Mouse (Mus musculus): ENCODE measurements around the gene Pou5f1.

The Pou5f1 gene

DNA sequence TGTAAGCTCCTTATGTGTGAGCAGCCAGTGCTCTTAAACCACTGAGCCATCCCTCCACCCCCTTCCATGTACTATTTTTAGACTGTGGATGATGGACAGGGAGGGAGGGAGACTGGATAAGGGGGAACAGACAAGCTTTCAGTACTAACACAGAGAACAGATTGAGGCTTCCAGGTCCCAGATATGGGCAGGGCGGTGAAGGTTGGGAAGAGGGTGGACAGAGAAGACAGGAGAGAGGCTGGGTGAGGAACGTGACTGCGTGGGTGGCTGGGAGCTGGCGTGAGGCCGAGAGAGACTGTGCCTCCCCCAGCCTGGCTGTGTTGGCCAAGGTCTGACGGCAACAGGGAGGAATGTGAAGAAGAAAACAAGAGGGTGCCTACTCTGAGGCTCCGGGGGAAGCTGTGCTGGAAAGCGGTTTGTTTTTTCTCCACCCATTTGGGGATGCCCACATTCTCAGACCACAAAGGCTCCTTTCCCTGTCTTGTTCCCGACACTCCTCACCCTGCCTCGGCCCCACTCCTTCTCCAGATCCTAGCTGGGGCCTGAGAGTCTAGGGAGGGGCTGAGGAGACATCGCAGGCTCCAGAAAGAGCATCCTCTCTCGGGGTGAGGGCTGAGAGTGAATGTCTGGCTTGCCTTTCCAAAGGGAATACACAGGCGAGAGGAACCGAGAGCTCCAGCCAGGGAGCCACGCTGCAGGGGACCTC lies 43.8 kb downstream of the Pou5f1 start:
- peak; percentile 94 for DNase-seq (ENCODE audit: extremely low read depth, insufficient read length, low spot score)

DNA sequence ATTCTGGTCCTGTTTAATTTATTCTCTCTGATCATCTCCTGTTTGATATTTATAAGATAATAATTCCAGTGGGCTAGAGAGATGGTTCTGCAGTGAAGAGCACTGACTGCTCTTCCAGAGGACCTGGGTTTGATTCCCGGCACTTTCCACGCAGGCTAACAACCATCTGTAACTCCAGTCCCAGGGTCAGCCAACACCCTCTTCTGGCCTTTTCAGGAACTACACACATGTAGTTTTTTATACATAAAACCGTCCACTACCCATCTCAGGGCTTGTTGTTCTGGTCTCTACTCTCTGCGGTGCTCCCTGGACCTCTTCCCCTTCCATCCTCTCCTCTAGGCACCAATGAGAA lies 44.3 kb downstream of the Pou5f1 start:
- DNase-seq (ENCODE audit: extremely low read depth, insufficient read length, low spot score): no peak

GRCm38 (mm10) chr17:35550871-35551270 lies 45.1 kb downstream of the Pou5f1 start:
- no peak for DNase-seq (ENCODE audit: extremely low read depth, insufficient read length, low spot score)

DNA sequence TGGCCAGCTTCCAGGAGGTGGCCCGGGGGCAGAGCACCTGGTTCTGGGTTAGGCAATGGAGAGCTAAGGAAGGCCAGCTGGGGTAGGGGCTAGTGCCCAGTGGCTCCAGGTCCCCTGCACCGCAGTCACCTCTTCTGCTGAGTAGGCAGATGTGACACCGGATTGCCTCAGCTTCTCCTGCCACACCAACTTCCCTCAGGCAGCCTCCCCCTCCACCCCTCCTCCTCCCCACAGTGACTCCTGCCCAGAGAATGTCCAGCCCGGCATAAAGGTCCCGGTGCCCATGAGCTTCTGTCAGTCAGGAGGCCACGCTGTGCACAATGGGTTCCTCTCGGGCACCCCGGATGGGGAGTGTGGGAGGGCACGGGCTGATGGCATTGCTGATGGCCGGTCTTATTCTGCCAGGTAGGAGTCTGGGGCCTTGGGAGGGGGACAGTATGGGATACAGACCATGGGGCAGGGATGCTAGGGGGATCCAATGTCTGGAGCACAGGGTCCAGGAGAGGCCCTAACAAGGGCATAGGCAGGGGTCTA lies 46.1 kb downstream of the Pou5f1 start, which contains the start of gene Cdsn:
TSS of gene Cdsn (plus strand) at position 248 of the 534 bp plus-strand sequence.
- peak; percentile 76 for DNase-seq (ENCODE audit: extremely low read depth, insufficient read length, low spot score)

GRCm38 (mm10) chr17:35554321-35554720 lies 48.5 kb downstream of the Pou5f1 start:
- DNase-seq (ENCODE audit: extremely low read depth, insufficient read length, low spot score): no peak

GRCm38 (mm10) chr17:35554761-35555397 lies 49.1 kb downstream of the Pou5f1 start:
- DNase-seq (ENCODE audit: extremely low read depth, insufficient read length, low spot score): no peak

DNA sequence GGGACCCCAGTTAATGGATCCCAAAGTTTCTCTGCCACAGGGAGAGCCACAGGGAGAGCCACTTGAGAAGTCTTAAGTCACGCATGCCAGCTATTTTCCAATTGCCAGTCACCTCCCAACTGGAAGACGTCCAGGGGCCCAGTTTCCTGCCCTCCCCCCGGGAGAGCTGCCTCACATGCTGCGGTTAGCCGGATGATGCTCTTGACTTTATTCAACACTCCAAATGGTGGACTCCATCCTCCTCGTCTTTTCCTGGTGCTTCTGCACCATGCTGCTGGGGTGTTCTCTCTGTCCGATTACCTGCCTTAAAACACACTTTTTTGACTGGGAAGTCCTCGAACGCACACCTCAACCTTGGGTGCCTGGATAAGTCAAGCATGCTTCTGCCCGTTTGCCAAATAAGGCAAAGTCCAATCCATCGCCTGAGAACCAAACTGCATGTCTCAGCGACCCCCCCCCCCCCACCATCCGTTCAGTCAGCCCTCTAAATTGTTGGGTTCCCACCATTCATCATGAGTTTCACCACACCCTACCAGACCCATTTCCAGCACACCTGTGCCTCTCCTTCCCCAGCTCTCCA lies 50.5 kb downstream of the Pou5f1 start:
- DNase-seq (ENCODE audit: extremely low read depth, insufficient read length, low spot score): peak; percentile 87

- DNase-seq (ENCODE audit: extremely low read depth, insufficient read length, low spot score): no peak
Measured at GRCm38 (mm10) chr17:35556812-35557211, 51.0 kb downstream of the Pou5f1 start.

- DNase-seq (ENCODE audit: extremely low read depth, insufficient read length, low spot score): peak; percentile 82
Measured at GRCm38 (mm10) chr17:35557351-35557750, 51.5 kb downstream of the Pou5f1 start.

DNA sequence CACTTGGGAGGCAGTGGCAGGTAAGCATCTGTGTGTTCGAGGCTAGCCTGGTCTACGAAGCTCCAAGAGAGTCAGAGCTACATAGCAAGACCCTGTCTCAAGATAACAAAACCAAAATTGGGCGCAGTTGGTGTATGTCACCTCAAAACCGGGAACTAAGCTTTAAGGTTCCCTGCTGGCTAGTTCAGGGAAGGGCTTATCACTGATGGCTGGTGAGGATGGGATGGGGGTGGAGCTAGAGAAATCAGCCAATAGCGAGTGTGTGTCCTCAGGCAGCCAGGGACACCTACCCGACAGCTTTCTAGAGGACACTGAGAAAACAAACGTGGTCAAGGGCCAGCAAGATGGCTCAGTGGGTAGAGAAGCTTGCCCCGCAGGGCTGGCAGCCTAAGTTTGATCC lies 52.4 kb downstream of the Pou5f1 start:
- DNase-seq (ENCODE audit: extremely low read depth, insufficient read length, low spot score): no peak
